Mouse (Mus musculus) testis, adult 2 months (tissue): ENCODE data around the gene Ppp2r2c.

Source experiments
- CTCF ChIP-seq: fragments of 200-500 bp; IDR thresholded peaks from 2 replicates; pipeline ENCODE4 v1.5.1; 2012; ENCODE audit warnings: low read depth, mild to moderate bottlenecking, inconsistent platforms, low read length, moderate library complexity; ENCODE audit not compliant: control insufficient read depth, insufficient read depth, insufficient replicate concordance
- POLR2A ChIP-seq: fragments of 200-500 bp; IDR thresholded peaks from 2 replicates; pipeline ENCODE4 v1.6.1; 2012; ENCODE audit warnings: low read depth, mild to moderate bottlenecking, inconsistent platforms, low read length, moderate library complexity; ENCODE audit not compliant: control insufficient read depth

GRCm38 (mm10) chr5:36904703-36905102 lies 36.4 kb downstream of the Ppp2r2c start:
- TF ChIP-seq POLR2A (no peak), CTCF (no peak)
